Mouse (Mus musculus) left cerebral cortex, postnatal 4 days (tissue): ENCODE measurements around the gene Retn. TPM values are rescaled to one million over a fixed set of nuclear protein-coding genes. Genes with fewer than 3 reads are reported as not detected.

ENCODE experiments used
- DNase-seq: peaks from one replicate; pipeline ENCODE4 v3.0.0-alpha.2; 2022
- intact Hi-C: fragments of 180-260 bp; cut with DNase I; formaldehyde crosslinking; loops from one replicate; pipeline ENCODE4 v1.15.1; 2025
- total RNA-seq, 2 experiments: library from RNA; stranded (reverse); gene quantifications; 2 replicates each; pipeline ENCODE4 v1.2.3; 2021

The Retn gene
- total RNA-seq, 2 experiments from 2014 or later, result 0.76 to 0.91 TPM

DNA sequence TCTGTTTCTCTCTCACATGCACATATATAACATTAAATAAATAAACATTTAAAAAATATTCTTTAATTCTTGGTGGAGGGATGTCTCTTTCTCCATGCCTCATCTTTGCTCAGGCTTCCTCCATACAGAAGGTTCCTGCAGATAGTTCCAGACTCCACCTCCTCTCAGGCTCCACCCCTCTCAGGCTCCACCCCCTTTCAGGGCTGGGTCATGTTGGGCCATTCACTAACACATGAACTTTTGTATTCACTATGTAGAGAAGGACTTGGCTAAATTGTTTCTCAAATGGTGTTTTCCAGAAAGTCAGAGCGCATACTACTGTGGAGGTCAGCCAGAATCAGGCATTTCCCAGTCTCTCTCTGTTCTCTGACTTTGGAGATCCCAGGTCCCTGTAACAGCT, 45.9 kb downstream of the Retn start:
- intact Hi-C loops, result no loop called here
- no peak for DNase-seq

DNA sequence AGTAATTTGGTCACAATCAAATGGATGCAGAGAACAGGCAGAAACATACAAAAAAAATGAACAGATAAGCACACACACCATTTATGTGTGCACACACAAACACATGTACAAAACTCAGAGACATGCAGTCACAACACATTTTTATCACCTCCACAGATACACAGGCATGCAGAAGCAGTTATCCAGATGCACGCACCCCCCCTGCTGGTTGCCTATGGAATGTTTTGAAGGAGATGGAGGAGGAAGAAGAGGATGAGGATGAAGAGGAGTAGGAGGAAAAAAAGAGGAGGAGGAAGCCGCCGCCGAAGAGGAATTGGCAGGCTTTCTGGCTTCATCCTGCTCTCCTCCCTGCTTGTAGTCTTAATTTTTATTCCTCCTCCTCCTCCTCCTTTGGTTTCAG, 50.1 kb downstream of the Retn start:
- intact Hi-C loops, result no loop called here
- no peak for DNase-seq

DNA sequence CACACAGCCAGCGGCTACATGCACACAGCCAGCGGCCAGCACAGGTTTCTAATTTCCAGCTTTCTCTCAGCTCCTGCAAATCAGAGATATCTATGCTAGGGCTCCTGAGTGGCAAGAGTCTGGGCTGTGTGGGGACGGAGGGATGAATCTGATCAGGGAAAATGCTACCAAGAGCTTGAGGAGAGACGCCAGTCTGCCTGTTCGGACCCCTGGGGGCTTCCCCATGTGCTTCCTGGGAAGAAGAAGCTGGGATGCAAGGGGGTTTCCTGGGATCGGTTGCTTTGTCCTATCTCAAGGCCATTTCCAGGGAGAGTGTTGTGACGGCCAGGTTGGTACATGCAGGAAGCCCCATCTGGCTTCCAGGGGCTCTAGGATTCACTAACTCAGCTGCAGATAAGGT, 52.0 kb downstream of the Retn start:
- DNase-seq, result no peak
- intact Hi-C loops, result no loop called here

Other genes starting within 250 kb of the Retn start
- gene Pex11g, start 188.1 kb upstream of the Retn start, total RNA-seq, result under 1 TPM; 0.64 to 0.66 TPM
- not detected for gene Tex45, start 184.9 kb upstream of the Retn start, total RNA-seq
- gene Zfp358, start 162.6 kb upstream of the Retn start, total RNA-seq, result 10 to 100 TPM; 43.3 TPM
- gene Mcoln1, start 155.3 kb upstream of the Retn start, total RNA-seq, result 10 to 100 TPM; 74.8 to 81.3 TPM
- 10 to 100 TPM; 75.9 to 81.6 TPM for gene Pnpla6, start 140.4 kb upstream of the Retn start, total RNA-seq
- gene C330021F23Rik, start 87.8 kb upstream of the Retn start, total RNA-seq, result not detected
- gene Camsap3, start 68.5 kb upstream of the Retn start, total RNA-seq, result 100 to 1,000 TPM; 109 to 118 TPM
- 10 to 100 TPM; 38.5 to 38.8 TPM for gene Xab2, start 34.5 kb upstream of the Retn start, total RNA-seq
- gene Pet100, start 34.2 kb upstream of the Retn start, total RNA-seq, result 10 to 100 TPM; 60.0 to 63.3 TPM
- 1 to 10 TPM in 1 of 2 experiments, not detected in 1; 1.0 TPM for gene Pcp2, start 30.2 kb upstream of the Retn start, total RNA-seq
- 10 to 100 TPM; 73.8 to 78.1 TPM for gene Stxbp2, start 24.8 kb upstream of the Retn start, total RNA-seq
- gene Mcemp1, start 10.0 kb downstream of the Retn start, total RNA-seq, result under 1 TPM; 0.38 to 0.42 TPM
- 10 to 100 TPM; 13.6 to 14.1 TPM for gene Fcor, start 16.6 kb downstream of the Retn start, total RNA-seq
- 10 to 100 TPM; 34.4 to 37.0 TPM for gene Trappc5, start 20.5 kb downstream of the Retn start, total RNA-seq
- gene Fcer2a, start 38.4 kb downstream of the Retn start, total RNA-seq, result not detected
- gene Clec4g, start 64.9 kb downstream of the Retn start, total RNA-seq, result not detected
- not detected for gene Cd209a, start 93.2 kb downstream of the Retn start, total RNA-seq
- gene Cd209e, start 198.5 kb downstream of the Retn start, total RNA-seq, result not detected
- not detected for gene Cd209d, start 222.8 kb downstream of the Retn start, total RNA-seq